Mouse (Mus musculus) thymus, adult 2 months (tissue): ENCODE results near the gene Ppp1r8. TPM values are rescaled to one million over a fixed set of nuclear protein-coding genes. Genes with fewer than 3 reads are reported as not detected.

Experiments
- DNase-seq: peaks from one replicate; pipeline ENCODE4 v3.0.0; 2021
- H3K27ac ChIP-seq: fragments of 200-500 bp; 2 replicates; pipeline ENCODE4 v1.5.1; 2012; ENCODE audit warnings: low read length, control low read depth; ENCODE audit not compliant: control insufficient read depth, insufficient read depth
- H3K27me3 ChIP-seq: fragments of 200-500 bp; 2 replicates; pipeline ENCODE4 v1.6.1; 2012; ENCODE audit warnings: mild to moderate bottlenecking, low read length, moderate library complexity, mixed read lengths; ENCODE audit not compliant: control insufficient read depth, insufficient read depth
- H3K36me3 ChIP-seq: fragments of 200-500 bp; 2 replicates; pipeline ENCODE4 v1.6.1; 2012; ENCODE audit warnings: mild to moderate bottlenecking, low read length, moderate library complexity; ENCODE audit not compliant: control insufficient read depth, insufficient read depth
- H3K4me1 ChIP-seq: fragments of 200-500 bp; replicated peaks from 2 replicates; pipeline ENCODE4 v1.6.1; 2012; ENCODE audit warnings: low read length; ENCODE audit not compliant: control insufficient read depth, insufficient read depth
- H3K4me3 ChIP-seq: fragments of 200-500 bp; 2 replicates; pipeline ENCODE4 v1.5.1; 2012; ENCODE audit warnings: mild to moderate bottlenecking, low read length, control low read depth, moderate library complexity; ENCODE audit not compliant: control insufficient read depth, insufficient read depth
- CTCF ChIP-seq: fragments of 200-500 bp; IDR thresholded peaks from 2 replicates; pipeline ENCODE4 v1.5.1; 2012; ENCODE audit warnings: mild to moderate bottlenecking, control low read depth, low read length, moderate library complexity, borderline replicate concordance; ENCODE audit not compliant: control insufficient read depth, poor library complexity, insufficient read depth; ENCODE audit errors: extremely low read depth
- POLR2A ChIP-seq: fragments of 200-500 bp; IDR thresholded peaks from 2 replicates; pipeline ENCODE4 v1.6.1; 2012; ENCODE audit warnings: mild to moderate bottlenecking, low read length, control low read depth, moderate library complexity; ENCODE audit not compliant: control insufficient read depth, poor library complexity, insufficient read depth; ENCODE audit errors: extremely low read depth
- WGBS: fragments of 180-500 bp; shearing (Covaris S2); methylation state at CpG from one replicate; pipeline ENCODE4 v1.1.7; 2018; 5-methylcytosine and 5-hydroxymethylcytosine counted together
- polyA plus RNA-seq: library from polyadenylated mRNA; depleted of rRNA; stranded (reverse); fragments of >200 nt; gene quantifications from 2 replicates; pipeline ENCODE4 v1.2.3, GENCODE M21; 2012

The Ppp1r8 gene
- polyA plus RNA-seq, 1 experiment: 74.4 TPM

DNA sequence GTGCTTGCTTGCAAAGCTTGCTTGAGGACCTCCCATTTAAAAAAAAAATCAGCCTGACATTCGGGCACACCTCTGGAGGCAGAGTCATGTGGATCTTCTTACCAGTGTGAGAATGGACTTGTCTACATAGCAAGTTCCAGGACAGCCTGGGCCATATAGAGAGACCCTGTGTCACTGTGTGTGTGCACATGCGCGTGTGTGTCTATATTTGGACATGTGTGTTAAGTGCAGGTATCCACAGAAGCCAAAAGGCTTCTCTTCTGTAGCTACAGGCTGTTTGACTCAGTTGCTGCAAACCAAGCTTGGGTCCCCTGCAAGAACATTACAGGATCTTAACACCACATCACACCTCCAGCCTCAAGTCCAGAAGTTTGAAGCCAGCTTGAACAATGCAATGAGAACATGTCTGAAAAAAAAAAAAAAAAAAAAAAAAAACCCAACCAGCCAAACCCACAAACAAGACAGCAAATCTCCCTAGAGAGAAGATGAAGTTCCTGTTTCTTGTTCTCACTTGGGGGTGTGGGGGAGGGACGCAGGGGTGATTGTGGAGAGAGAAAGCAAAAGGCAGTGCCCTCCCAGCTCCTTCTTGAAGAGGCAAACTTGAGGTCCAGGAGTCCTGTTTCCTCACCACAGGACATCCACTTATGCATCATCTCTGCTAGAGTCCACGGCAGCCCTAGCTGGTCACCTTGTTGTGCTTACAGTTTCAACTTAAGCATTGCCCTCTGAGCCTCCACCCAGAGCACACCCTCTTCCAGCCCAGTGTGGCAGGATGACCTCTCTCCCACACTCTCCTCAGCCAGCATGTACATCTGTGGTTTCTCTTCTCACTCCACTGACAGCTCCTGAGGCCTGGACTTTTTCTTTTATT is 35.0 kb downstream of the Ppp1r8 start:
- Histone ChIP-seq H3K4me1 (peaks cover 11% of the 10 kb centered on the region), H3K4me3 (no peak overlapping the region), H3K36me3 (no peaks in the 10 kb centered on the region), H3K27ac (no peak overlapping the region), H3K27me3 (no peaks in the 10 kb centered on the region)
- 24% methylated on average over 5 of the region's 5 CpGs for WGBS
- TF ChIP-seq POLR2A: no peak
- TF ChIP-seq CTCF: no peak
- DNase-seq: no peak

DNA sequence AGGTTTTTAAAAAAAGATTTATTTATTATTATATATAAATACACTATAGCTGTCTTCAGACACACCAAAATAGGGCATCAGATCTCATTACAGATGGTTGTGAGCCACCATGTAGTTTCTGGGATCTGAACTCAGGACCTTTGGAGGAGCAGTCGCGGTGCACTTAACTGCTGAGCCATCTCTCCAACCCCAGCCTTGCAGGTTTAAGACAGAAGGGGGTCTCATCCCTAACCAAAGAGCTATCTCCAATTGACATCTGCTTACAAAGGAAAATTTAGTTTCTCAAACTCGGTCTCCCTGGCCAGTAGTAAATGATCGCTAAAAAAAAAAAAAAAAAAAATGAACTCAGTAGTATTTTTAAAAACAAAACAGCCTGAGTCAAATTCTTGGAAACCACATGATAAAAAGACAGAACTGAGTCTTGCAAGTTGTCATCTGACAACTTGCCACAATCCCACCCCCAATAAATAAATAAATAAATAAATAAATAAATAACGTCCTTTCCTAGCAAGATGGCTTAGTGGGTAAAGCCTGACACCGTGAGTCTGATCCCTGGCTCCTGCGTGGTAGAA is 36.3 kb downstream of the Ppp1r8 start:
- H3K36me3 ChIP-seq: no peaks in the 10 kb centered on the region
- WGBS: 77% methylated on average over 7 of the region's 7 CpGs
- H3K4me1 ChIP-seq: peaks cover 21% of the 10 kb centered on the region
- no peaks in the 10 kb centered on the region for H3K27me3 ChIP-seq
- no peak for DNase-seq
- no peak overlapping the region for H3K27ac ChIP-seq
- H3K4me3 ChIP-seq: no peak overlapping the region
- TF ChIP-seq POLR2A (no peak), CTCF (no peak)

DNA sequence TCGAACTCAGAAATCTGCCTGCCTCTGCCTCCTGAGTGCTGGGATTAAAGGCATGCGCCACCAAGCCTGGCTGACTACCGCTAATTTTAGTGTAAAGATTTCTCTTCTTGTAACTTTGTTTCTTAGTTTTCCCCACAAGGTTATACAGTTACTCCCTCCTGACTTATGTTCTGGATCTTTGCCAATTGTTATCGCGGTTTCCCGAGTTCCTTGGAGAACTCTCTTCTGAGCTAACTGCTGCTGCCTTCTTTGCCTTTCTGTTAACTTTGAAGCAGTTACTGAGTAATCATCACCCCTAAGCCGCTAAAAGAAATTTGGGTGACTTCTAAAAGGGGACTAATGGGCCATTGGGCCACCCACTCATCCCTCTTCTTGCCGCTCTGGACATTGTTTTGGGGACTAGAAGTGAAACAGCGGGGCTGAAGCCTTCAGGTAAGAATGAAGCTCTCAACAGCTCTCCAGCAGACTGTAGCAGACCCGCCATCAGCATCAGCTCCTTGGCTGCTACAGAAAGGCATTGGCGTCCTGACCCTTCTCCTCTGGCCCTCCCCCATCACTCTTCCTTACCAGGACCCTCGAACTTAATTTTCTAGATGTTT is 37.3 kb downstream of the Ppp1r8 start:
- Histone ChIP-seq H3K36me3 (no peaks in the 10 kb centered on the region), H3K27me3 (no peaks in the 10 kb centered on the region), H3K4me1 (peaks cover 24% of the 10 kb centered on the region), H3K27ac (no peak overlapping the region), H3K4me3 (no peak overlapping the region)
- no peak for DNase-seq
- no peak for TF ChIP-seq CTCF
- TF ChIP-seq POLR2A: no peak
- WGBS: 75% methylated on average over 12 of the region's 12 CpGs

DNA sequence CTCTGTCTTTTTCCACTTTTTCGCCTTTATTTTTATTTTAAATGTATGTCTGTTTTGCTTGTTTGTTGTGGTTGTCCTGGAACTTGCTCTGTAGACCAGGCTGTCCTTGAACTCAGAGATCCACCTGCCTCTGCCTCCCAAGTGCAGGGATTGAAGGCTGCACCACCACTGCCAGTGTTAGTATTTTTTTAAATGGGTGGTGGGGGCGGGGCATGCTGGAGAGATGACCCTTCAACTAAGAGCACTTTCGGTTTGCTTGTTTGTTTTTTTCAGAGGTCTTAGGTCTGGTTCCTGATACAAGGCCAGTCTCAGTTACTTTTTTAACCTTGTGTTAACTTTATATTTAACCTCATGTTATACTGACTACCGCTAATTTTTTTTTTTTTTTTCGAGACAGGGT is 37.8 kb downstream of the Ppp1r8 start:
- Histone ChIP-seq H3K4me3 (no peak overlapping the region), H3K4me1 (peaks cover 24% of the 10 kb centered on the region), H3K36me3 (no peaks in the 10 kb centered on the region), H3K27me3 (no peaks in the 10 kb centered on the region), H3K27ac (no peak overlapping the region)
- no peak for DNase-seq
- TF ChIP-seq CTCF (no peak), POLR2A (no peak)
- 76% methylated on average over 5 of the region's 5 CpGs for WGBS

DNA sequence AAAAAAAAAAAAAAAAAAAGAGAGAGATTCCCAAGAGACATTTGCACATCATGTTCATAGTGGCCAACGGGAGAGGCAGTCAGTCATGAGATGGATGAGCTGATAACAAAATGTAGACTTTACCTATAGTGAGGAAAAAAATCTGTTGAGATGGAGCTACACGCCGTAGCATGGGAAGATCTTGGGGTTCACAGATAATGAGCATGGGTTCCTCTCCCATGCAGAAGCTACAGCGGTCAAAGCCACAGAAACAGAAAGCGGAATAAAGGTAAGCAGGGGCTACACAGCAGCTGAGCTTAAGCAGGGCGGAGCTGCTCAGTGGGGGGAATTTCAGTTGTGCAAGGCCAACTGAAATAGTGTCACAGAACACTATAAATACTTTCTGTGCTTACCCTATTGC is 38.6 kb downstream of the Ppp1r8 start:
- H3K36me3 ChIP-seq: no peaks in the 10 kb centered on the region
- H3K4me3 ChIP-seq: no peak overlapping the region
- WGBS: 15% methylated on average over 6 of the region's 6 CpGs
- TF ChIP-seq CTCF (no peak), POLR2A (no peak)
- no peak overlapping the region for H3K27ac ChIP-seq
- no peaks in the 10 kb centered on the region for H3K27me3 ChIP-seq
- no peak for DNase-seq
- H3K4me1 ChIP-seq: peaks cover 24% of the 10 kb centered on the region

DNA sequence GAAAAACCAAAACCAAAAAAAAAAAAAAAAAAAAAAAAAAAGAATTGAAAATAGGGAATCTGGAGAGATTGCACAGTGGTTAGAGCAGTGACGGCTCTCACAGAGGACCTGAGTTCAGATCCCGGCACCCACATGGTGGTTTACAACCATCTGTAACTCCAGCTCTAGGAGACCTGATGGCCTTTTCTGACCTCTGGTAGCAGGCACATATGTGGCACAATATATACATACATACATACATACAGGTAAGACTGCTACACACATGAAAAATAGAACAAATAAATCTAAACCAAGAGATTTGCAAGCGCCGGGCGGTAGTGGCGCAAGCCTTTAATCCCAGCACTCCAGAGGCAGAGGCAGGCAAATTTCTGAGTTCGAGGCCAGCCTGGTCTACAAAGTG is 39.1 kb downstream of the Ppp1r8 start:
- TF ChIP-seq POLR2A: no peak
- no peak for TF ChIP-seq CTCF
- no peak for DNase-seq
- no peak overlapping the region for H3K27ac ChIP-seq

DNA sequence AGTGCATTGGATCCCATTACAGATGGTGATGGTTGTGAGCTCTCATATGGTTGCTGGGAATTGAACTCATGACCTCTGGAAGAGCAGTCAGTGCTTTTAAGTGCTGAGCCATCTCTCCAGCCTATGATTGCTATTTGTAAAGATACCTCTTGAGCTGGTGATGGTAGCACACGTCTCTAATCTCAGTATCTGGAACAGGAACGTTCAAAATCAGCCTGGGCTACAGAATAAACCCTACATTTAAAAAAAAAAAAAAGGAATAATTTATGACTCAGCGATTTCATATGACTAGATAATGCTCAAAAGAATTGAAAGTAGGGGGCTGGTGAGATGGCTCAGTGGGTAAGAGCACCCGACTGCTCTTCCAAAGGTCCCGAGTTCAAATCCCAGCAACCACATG is 39.8 kb downstream of the Ppp1r8 start:
- no peaks in the 10 kb centered on the region for H3K36me3 ChIP-seq
- no peak overlapping the region for H3K27ac ChIP-seq
- TF ChIP-seq CTCF (no peak), POLR2A (no peak)
- no peak overlapping the region for H3K4me3 ChIP-seq
- H3K4me1 ChIP-seq: peaks cover 20% of the 10 kb centered on the region
- no peaks in the 10 kb centered on the region for H3K27me3 ChIP-seq
- WGBS: 74% methylated on average over 5 of the region's 5 CpGs
- DNase-seq: no peak

More for the DNA sequence above, 39.1 kb downstream of the Ppp1r8 start:
- WGBS: 87% methylated on average over 7 of the region's 7 CpGs
- H3K36me3 ChIP-seq: no peaks in the 10 kb centered on the region
- H3K4me1 ChIP-seq: peaks cover 24% of the 10 kb centered on the region
- H3K4me3 ChIP-seq: no peak overlapping the region
- no peaks in the 10 kb centered on the region for H3K27me3 ChIP-seq
